Mouse (Mus musculus) forebrain, embryonic 16.5 days (tissue): Measurements from ENCODE around the gene Ncoa5. TPM values are rescaled to one million over a fixed set of nuclear protein-coding genes. Genes with fewer than 3 reads are reported as not detected.
A peak's percentile ranks its signal among the peaks of the same experiment; 100 is the strongest.

Experiments used
- ATAC-seq: fragments of 200-750 bp; cut with Nextera tagmentation; 2 replicates; pipeline ENCODE4 v1.8.0; 2017; ENCODE audit warnings: mild to moderate bottlenecking, moderate library complexity
- H3K27ac ChIP-seq: fragments of 300-500 bp; sonication (generic); 2 replicates; pipeline ENCODE4 v1.5.1; 2014; ENCODE audit warnings: low read length, control low read depth
- H3K27me3 ChIP-seq: fragments of 300-500 bp; sonication (generic); replicated peaks from 2 replicates; pipeline ENCODE4 v1.6.1; 2014; ENCODE audit warnings: low read length; ENCODE audit not compliant: control insufficient read depth, insufficient read depth
- H3K36me3 ChIP-seq: fragments of 300-500 bp; sonication (generic); 2 replicates; pipeline ENCODE4 v1.6.1; 2014; ENCODE audit not compliant: control insufficient read depth, insufficient read depth
- H3K4me1 ChIP-seq: fragments of 300-500 bp; sonication (generic); replicated peaks from 2 replicates; pipeline ENCODE4 v1.6.1; 2014; ENCODE audit warnings: low read length; ENCODE audit not compliant: control insufficient read depth, insufficient read depth
- H3K4me2 ChIP-seq: fragments of 300-500 bp; sonication (generic); 2 replicates; pipeline ENCODE4 v1.6.1; 2014; ENCODE audit warnings: mild to moderate bottlenecking, low read length, control low read depth
- H3K4me3 ChIP-seq: fragments of 300-500 bp; sonication (generic); replicated peaks from 2 replicates; pipeline ENCODE4 v1.5.1; 2014; ENCODE audit warnings: mild to moderate bottlenecking, low read length, control low read depth
- H3K9ac ChIP-seq: fragments of 300-500 bp; sonication (generic); replicated peaks from 2 replicates; pipeline ENCODE4 v1.6.1; 2014; ENCODE audit warnings: low read depth, low read length, control low read depth
- H3K9me3 ChIP-seq: fragments of 300-500 bp; sonication (generic); 2 replicates; pipeline ENCODE4 v1.6.1; 2016; ENCODE audit warnings: low read length; ENCODE audit not compliant: control insufficient read depth
- WGBS: fragments of 180-500 bp; shearing (Covaris S2); extraction: QIAGEN DNeasy Blood & Tissue Kit; methylation state at CpG from one replicate; pipeline ENCODE4 v1.1.7; 2014; 5-methylcytosine and 5-hydroxymethylcytosine counted together
- polyA plus RNA-seq: library from polyadenylated mRNA; unstranded; fragments of >200 nt; fragmentation: Nextera tagmentation; extraction: Ambion mirVana; gene quantifications from 2 replicates; pipeline ENCODE4 v1.2.1, GENCODE M21; 2015

Gene Ncoa5
- polyA plus RNA-seq, 1 experiment from 2014 or later, result 138 TPM

DNA sequence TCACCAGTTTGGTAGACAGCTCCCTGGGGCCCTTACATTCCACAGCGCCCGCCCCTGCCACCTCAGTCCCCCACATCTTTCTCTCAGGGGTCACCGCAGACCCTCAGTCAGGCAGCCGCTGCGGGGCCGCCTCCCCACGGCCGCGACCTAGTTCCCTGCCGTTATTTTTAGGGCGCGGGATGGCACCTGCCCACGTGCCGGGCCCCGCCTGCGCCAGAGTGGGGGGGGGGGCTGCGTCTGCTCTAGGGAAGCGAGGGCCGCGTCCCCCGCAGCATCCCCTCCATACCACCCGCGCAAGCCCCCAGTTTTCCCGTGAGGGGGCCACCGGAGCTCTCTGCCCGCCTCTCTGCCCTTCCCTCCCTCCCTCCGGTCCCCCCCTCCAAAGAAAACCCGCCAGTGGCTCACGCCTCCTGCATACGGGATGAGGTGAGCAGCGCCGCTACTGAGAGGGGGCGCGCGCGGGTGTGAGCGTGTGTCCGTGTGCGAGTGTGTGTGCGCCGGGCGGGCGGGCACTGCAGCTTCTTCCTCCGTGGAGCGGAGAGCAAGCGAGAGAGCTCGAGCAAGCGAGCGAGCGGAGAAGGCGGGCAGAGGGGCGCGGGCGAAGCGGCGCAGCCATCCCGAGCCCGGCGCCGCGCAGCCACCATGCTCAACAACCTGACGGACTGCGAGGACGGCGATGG lies 66.8 kb downstream of the Ncoa5 start:
- Histone ChIP-seq H3K9me3 (no peaks in the 10 kb centered on the region), H3K4me2 (peak overlapping the region; percentile 84), H3K27me3 (peaks cover 36% of the 10 kb centered on the region), H3K27ac (peak overlapping the region; percentile 54), H3K9ac (peak overlapping the region; percentile 62), H3K4me1 (peaks cover 51% of the 10 kb centered on the region), H3K4me3 (peak overlapping the region; percentile 51), H3K36me3 (no peaks in the 10 kb centered on the region)
- WGBS, result 1% methylated on average over 63 of the region's 65 CpGs
- peak; percentile 74 for ATAC-seq

DNA sequence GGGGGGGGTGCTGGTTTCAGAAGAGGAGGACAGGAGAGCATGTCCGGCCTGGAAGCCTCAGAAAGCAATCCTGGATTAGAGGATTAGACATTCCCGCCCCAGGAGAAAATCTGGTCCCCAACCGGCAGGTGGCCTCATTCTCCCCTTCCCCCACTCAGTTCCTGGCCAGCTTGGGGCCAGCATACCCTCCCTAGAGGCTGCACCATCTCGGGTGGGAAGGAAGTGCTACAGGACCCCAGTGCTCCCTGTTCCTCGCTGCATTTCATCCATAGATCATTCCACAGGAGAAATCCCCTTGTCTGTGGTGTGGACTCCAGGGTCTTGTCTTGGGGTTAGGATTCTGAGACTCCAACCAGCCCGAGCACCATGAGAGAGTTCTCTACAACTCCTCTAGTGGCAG lies 67.5 kb downstream of the Ncoa5 start:
- no peak for ATAC-seq
- WGBS, result 7% methylated on average over 6 of the region's 6 CpGs
- Histone ChIP-seq H3K9me3 (no peaks in the 10 kb centered on the region), H3K9ac (no peak overlapping the region), H3K27ac (no peak overlapping the region), H3K4me1 (peaks cover 51% of the 10 kb centered on the region), H3K4me2 (no peak overlapping the region), H3K36me3 (no peaks in the 10 kb centered on the region), H3K4me3 (peak overlapping the region; percentile 51; the same call in 1 of the 2 replicates), H3K27me3 (peaks cover 36% of the 10 kb centered on the region)

DNA sequence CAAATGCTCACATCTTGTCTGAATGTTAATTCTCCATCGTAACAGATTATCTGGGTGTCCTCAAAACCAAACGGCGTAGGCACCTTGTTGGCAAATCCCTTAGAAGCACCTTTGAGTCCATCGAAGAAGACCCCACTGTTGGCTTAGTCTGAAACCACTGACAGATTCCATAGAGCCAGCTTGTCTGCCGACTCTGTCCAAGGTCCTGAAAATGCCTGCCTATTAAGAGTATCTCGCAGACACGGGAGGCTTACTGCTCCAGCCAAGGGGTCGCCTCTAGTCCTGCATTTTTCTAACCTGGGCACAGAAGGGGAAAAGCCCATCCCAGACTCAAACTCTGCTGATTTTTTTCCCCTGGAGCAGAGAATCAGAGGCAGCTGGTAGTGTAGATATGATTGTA lies 68.3 kb downstream of the Ncoa5 start:
- H3K9me3 ChIP-seq, result no peaks in the 10 kb centered on the region
- no peak overlapping the region for H3K4me3 ChIP-seq
- no peak overlapping the region for H3K27ac ChIP-seq
- no peak overlapping the region for H3K9ac ChIP-seq
- H3K4me2 ChIP-seq, result no peak overlapping the region
- WGBS, result 25% methylated on average over 8 of the region's 8 CpGs
- H3K36me3 ChIP-seq, result no peaks in the 10 kb centered on the region
- no peak for ATAC-seq
- H3K27me3 ChIP-seq, result peaks cover 28% of the 10 kb centered on the region
- H3K4me1 ChIP-seq, result peaks cover 51% of the 10 kb centered on the region

DNA sequence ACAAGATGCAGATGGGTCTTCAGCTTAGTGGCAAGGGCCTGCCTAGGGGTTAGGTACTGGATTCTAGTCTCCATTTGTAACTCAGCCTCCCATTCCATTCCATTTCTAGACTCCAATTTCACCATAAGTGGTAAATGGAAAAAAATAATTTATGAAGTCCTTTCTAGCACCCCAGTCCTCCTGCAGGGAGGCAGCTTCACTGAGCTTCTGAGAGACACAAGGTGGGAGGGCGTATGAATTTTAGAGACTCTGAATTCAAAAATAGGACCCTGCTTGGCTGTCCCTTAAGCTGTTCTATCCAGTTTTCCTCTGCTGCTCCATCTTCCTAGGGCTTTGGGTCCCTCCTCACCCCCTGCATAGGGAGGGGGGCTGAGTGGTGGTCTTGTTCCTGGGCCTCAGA lies 69.7 kb downstream of the Ncoa5 start:
- H3K9ac ChIP-seq, result 0 out of 2 replicates have a peak overlapping the region, but pooled peaks have one; percentile 7
- H3K9me3 ChIP-seq, result no peaks in the 10 kb centered on the region
- peak overlapping the region; percentile 42 for H3K4me2 ChIP-seq
- no peaks in the 10 kb centered on the region for H3K36me3 ChIP-seq
- H3K4me1 ChIP-seq, result peaks cover 42% of the 10 kb centered on the region
- ATAC-seq, result no peak
- peaks cover 23% of the 10 kb centered on the region for H3K27me3 ChIP-seq
- WGBS, result 83% methylated on average over 1 of the region's 1 CpGs
- peak overlapping the region; percentile 78 for H3K27ac ChIP-seq
- no peak overlapping the region for H3K4me3 ChIP-seq

DNA sequence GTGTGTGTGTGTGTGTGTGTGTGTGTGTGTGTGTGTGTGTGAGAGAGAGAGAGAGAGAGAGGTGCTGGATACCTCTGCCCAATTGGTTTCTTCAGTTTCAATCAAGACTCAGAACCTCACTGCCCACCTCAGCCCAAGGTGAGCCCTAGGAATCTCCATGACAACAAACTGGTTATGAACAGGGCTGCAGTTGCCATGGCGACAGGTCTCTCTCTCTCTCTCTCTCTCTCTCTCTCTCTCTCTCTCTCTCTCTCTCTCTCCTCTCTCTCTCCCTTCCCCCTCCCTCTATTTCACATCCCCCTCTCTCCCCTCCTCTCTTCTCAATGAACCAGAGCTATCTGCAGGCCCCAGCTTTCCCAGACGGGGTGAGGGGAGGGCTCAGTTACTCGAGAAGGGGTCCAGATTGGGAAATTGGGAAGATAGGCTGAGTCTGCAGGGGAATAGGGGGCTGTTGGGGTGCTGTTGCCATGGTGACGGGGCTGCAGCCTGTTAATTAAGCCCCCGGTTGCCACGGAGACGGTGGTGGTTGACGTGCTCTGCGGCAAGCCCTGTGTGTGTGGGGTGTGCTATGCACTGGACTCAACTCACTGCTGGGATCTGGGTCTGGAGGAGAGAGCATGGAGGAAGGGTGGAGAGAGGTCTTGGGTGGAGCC lies 70.3 kb downstream of the Ncoa5 start:
- no peak overlapping the region for H3K4me3 ChIP-seq
- peaks cover 39% of the 10 kb centered on the region for H3K4me1 ChIP-seq
- no peaks in the 10 kb centered on the region for H3K36me3 ChIP-seq
- H3K9ac ChIP-seq, result 0 out of 2 replicates have a peak overlapping the region, but pooled peaks have one; percentile 7
- peak overlapping the region; percentile 78 for H3K27ac ChIP-seq
- H3K4me2 ChIP-seq, result peak overlapping the region; percentile 42
- 19% methylated on average over 9 of the region's 9 CpGs for WGBS
- H3K27me3 ChIP-seq, result peaks cover 17% of the 10 kb centered on the region
- peak; percentile 57 for ATAC-seq
- no peaks in the 10 kb centered on the region for H3K9me3 ChIP-seq

DNA sequence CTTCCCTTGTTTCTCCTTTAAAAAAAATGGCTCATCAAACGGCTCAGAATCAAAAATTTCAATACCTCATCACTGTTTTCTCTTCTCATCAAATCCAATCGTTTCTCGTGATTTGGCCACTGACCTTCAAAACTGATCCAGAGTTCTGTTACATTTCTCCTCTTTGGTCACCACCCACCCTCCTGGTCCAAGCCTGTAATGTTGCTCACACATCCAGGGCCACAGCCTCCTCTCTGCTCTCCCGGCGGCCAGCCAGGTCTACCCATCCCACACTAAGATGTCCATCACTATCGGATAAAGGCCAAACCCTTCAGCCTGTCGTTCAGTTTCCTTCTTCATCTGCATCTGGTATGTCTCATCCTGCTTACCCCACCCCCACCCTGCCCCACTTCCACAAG lies 72.5 kb downstream of the Ncoa5 start:
- no peaks in the 10 kb centered on the region for H3K36me3 ChIP-seq
- no peak for ATAC-seq
- no peak overlapping the region for H3K27ac ChIP-seq
- WGBS, result 50% methylated on average over 7 of the region's 7 CpGs
- no peak overlapping the region for H3K4me2 ChIP-seq
- peaks cover 4% of the 10 kb centered on the region; the same call in 1 of the 2 replicates for H3K27me3 ChIP-seq
- H3K4me3 ChIP-seq, result no peak overlapping the region
- no peak overlapping the region for H3K9ac ChIP-seq
- peaks cover 23% of the 10 kb centered on the region for H3K4me1 ChIP-seq
- no peaks in the 10 kb centered on the region for H3K9me3 ChIP-seq

DNA sequence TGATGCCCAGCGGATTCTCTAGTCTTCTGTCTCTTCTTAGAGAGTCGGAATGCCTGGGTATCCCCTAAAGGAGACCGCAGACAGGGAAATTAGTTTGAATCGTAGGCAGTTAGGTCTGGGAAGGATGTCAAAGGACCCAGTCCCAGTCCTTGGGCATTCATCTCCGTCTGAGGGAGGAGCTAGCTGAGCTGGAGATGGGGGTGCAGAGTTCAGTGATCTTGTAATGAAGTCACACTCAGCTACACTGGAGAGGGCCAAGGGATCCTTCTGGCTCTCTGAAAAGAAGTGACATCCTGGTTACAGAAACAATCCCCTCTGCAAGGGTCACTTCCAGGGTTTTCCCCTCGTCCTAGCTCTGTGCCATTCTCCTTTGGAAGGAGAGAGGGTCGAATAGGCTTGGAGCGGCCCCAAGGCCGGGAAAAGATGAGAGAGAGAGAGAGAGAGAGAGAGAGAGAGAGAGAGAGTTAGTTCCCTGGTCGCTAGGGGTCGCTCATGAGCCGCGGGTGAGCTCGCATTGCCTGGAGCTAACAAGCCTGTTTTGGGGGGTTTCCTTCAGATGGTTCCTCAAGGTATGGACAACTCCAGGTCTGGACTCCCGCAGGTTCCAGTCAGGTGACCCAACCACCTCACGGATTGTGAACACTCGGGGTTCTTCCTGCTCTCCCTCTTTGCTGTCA lies 73.0 kb downstream of the Ncoa5 start:
- Histone ChIP-seq H3K27me3 (peaks cover 3% of the 10 kb centered on the region; the same call in 1 of the 2 replicates), H3K36me3 (no peaks in the 10 kb centered on the region), H3K9me3 (no peaks in the 10 kb centered on the region), H3K4me2 (peak overlapping the region; percentile 45), H3K4me3 (peak overlapping the region; percentile 58), H3K9ac (peak overlapping the region; percentile 8; the same call in 1 of the 2 replicates), H3K27ac (no peak overlapping the region), H3K4me1 (peaks cover 23% of the 10 kb centered on the region)
- no peak for ATAC-seq
- WGBS, result 11% methylated on average over 17 of the region's 17 CpGs

DNA sequence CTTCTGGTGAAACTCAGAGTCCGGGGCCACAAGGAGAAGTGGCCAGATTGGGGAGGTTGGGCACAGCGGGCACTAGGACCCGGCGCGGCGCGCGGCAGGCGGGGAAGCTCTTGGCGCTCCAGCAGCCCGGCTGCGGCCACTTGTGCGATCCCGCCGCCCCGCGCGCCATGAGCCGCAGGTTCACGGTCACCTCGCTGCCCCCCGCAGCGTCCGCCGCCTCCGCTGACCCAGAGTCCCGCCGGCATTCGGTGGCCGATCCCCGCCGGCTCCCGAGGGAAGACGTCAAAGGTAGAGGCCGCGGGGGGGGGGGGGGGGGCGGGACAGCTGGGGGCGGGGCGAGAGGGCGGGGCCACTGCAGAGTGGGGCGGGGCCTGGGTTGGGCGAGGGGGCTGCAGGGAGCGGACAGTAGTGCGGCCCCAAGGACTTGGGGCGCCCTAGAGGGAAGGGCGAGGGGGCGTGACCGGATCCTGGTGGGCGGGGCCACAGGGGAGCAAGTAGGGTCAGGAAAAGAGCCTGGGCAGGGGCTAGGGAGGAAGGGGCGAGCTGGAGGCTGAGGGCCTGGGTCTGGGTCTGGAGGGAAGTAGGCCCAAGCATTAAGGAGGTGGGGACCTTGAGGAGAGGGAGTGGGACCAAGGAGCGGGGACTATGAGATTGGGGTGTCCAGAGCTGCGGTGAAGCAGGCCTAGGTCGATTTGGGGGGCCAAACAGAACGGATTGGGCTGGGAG lies 73.8 kb downstream of the Ncoa5 start, which contains the start of gene Slc12a5:
Slc12a5 (plus strand) TSS at position 87 of the 726 bp plus-strand sequence.
- Histone ChIP-seq H3K4me2 (peak within 1 kb of the TSS; percentile 45), H3K36me3 (no peaks in the 10 kb centered on the region), H3K9ac (peak within 1 kb of the TSS; percentile 60), H3K27me3 (peaks cover 3% of the 10 kb centered on the region; the same call in 1 of the 2 replicates), H3K4me3 (peak within 1 kb of the TSS; percentile 58), H3K4me1 (peaks cover 23% of the 10 kb centered on the region), H3K27ac (no peak within 1 kb of the TSS), H3K9me3 (no peaks in the 10 kb centered on the region)
- ATAC-seq, result peak; percentile 39; the same call in 1 of the 2 replicates
- WGBS, result 1% methylated on average over 35 of the region's 54 CpGs
